Mouse (Mus musculus) liver, embryonic 14.5 days (tissue): Measurements from ENCODE around the gene Prss38.

Experiments used
- CTCF ChIP-seq: IDR thresholded peaks from 2 replicates; pipeline ENCODE4 v1.5.1; 2016; ENCODE audit warnings: antibody characterized with exemption, low read depth, control low read depth
- EP300 ChIP-seq: IDR thresholded peaks from 2 replicates; pipeline ENCODE4 v1.6.1; 2016; ENCODE audit warnings: antibody characterized with exemption, low read depth

DNA sequence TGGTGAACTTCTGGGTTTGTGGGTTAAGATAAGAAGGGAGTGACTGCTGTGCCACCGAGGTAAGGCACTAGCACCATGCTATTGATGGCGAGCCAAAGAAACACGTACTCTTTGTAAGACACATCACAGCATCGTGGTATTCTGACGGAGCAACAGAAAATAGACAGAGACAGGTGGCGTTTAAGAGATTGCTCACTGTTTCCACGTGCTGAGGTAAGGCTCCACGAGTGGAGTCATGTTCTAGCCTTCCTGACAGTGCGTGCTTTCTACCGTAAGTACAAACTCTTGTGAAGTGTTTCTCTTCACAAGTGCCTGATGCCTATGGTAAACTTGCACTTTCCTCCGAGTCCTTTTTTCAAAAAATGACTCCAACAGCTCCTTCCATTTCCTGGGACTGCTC, 5.6 kb downstream of the Prss38 start:
- TF ChIP-seq CTCF (no peak), EP300 (no peak)
